19 mouse cellular contexts compared by ENCODE assay signal in the genomic region with DNA sequence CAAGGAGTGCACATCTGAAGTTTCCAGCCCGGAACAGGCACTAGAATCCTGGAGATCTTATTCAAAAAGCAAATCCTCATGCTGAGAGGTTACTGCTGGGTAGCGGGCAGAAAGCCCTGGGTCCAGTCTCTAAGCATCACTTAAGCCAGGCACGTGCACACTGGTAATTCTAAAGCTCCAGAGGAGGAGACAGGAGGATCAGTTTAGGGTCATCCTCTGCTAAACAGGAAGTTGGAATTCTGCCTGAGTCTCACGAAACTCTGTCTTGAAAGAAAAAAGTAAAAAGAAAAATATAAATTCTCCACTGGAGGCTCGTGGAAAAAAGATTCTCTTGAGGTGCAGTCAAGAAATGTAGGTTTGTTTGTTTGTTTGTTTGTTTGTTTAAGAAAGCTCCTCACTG.
DNase-seq lines count a peak whose midpoint lies in the region; ATAC-seq and TF ChIP-seq lines count a peak whose summit lies in the region.
"Had no signal": no experiment of that assay in that cellular context is flagged by ENCODE, and none has a peak within 500 bp of the region (broad histone marks: within the 10 kb centered on the region; RNA-seq: fewer than 3 reads in every experiment).

No protein-coding gene starts in this region.

- WGBS in intestine, postnatal 0 days: 60% methylated on average over 5 of the region's 5 CpGs

- ATAC-seq in intestine, postnatal 0 days: no peak
- ATAC-seq: activated CD4-positive, CD25-positive, alpha-beta regulatory T cell, adult 4 months; CD4-positive, CD25-positive, alpha-beta regulatory T cell, adult 4 months; Patski had no signal

- TF ChIP-seq RAD21 in MEL (IDR thresholded peaks at IDR 0.05; ENCODE audit: low read depth, low read length): no peak

- no peaks in the 10 kb centered on the region for H3K9me3 ChIP-seq in MEL (replicated peaks; ENCODE audit: insufficient read depth, low read length)
- no peaks in the 10 kb centered on the region for H3K9me3 ChIP-seq in intestine, postnatal 0 days (ENCODE audit: control insufficient read depth)

- H3K27me3 ChIP-seq in MEL (ENCODE audit: control insufficient read depth in 1 of 2, insufficient read depth in 2 of 2, low read length in 2 of 2): no peaks in the 10 kb centered on the region
- no peaks in the 10 kb centered on the region for H3K27me3 ChIP-seq in intestine, postnatal 0 days (replicated peaks; ENCODE audit: control insufficient read depth, insufficient read depth, low read length)
- H3K27me3 ChIP-seq: CH12.LX, Patski had no signal

- H3K36me3 ChIP-seq in MEL (ENCODE audit: control insufficient read depth in 1 of 2, insufficient read depth in 2 of 2, low read length in 2 of 2): peaks cover 0 to 5% of the 10 kb centered on the region in 2 experiments; a peak in 2 of 4 replicates
- H3K36me3 ChIP-seq in intestine, postnatal 0 days (ENCODE audit: control insufficient read depth, insufficient read depth): no peaks in the 10 kb centered on the region
- H3K36me3 ChIP-seq: G1E had no signal

- no peak overlapping the region; a peak in 1 of 4 replicates for H3K4me3 ChIP-seq in MEL (ENCODE audit: control insufficient read depth in 1 of 2, insufficient read depth in 1 of 2, low read depth in 2 of 2, low read length in 2 of 2)
- no peak overlapping the region for H3K4me3 ChIP-seq in intestine, postnatal 0 days (ENCODE audit: low read depth, low read length)

- peak; percentile 59 for DNase-seq in MEL (ENCODE audit: low read depth, low spot score)
- DNase-seq: adrenal gland, adult 2 months; adrenal gland, adult 8-10 months; adrenal gland, postnatal 10 days; adrenal gland, postnatal 14 days; adrenal gland, postnatal 25 days; adrenal gland, postnatal 36 days; B cell, adult 2 months; cerebellum, adult 11 months; cerebellum, adult 11-12 months; cerebellum, adult 18-20 months; cerebellum, adult 2 months; cerebellum, adult 8-10 months had no signal

- no peak overlapping the region for H3K4me2 ChIP-seq in intestine, postnatal 0 days (replicated peaks; ENCODE audit: low read depth)

- TF ChIP-seq CTCF in MEL (IDR thresholded peaks at IDR 0.05 in 2 of 3, conservative IDR thresholded peaks at IDR 0.05 in 1 of 3; ENCODE audit: control insufficient read depth in 1 of 3, insufficient read depth in 1 of 3, low read depth in 2 of 3, low read length in 3 of 3, poor library complexity in 1 of 3, severe bottlenecking in 1 of 3): no peak
- TF ChIP-seq CTCF in intestine, postnatal 0 days (IDR thresholded peaks at IDR 0.05; ENCODE audit: low read depth): no peak

- H3K4me1 ChIP-seq in MEL (ENCODE audit: control insufficient read depth in 1 of 2, insufficient read depth in 2 of 2, low read length in 2 of 2): peaks cover 2 to 3% of the 10 kb centered on the region in 2 experiments; a peak in 3 of 4 replicates
- H3K4me1 ChIP-seq in intestine, postnatal 0 days (replicated peaks; ENCODE audit: control insufficient read depth, insufficient read depth, low read length): no peaks in the 10 kb centered on the region

- no peak overlapping the region for H3K9ac ChIP-seq in MEL (ENCODE audit: control insufficient read depth, low read depth, low read length, poor library complexity, severe bottlenecking)
- H3K9ac ChIP-seq in intestine, postnatal 0 days (ENCODE audit: low read depth, low read length): no peak overlapping the region

- no peak overlapping the region for H3K27ac ChIP-seq in MEL (ENCODE audit: control insufficient read depth, low read depth, low read length)
- H3K27ac ChIP-seq in intestine, postnatal 0 days (ENCODE audit: low read depth, low read length): no peak overlapping the region

- no peak for TF ChIP-seq EP300 in MEL (IDR thresholded peaks at IDR 0.05; ENCODE audit: low read depth in 1 of 2, low read length in 2 of 2)

- no peaks in the 10 kb centered on the region for H3K79me2 ChIP-seq in MEL (ENCODE audit: control insufficient read depth, insufficient read depth, low read length, poor library complexity)

- no peak for TF ChIP-seq POLR2A in MEL (IDR thresholded peaks at IDR 0.05; ENCODE audit: control insufficient read depth in 1 of 2, insufficient read depth in 1 of 2, low read depth in 1 of 2, low read length in 2 of 2, poor library complexity in 1 of 2)

TF ChIP-seq in MEL, 35 proteins besides CTCF, POLR2A, EP300 and RAD21:
- TF ChIP-seq MYB (IDR thresholded peaks at IDR 0.05; ENCODE audit: low read depth, low read length) (no peak), ZC3H11A (IDR thresholded peaks at IDR 0.05; ENCODE audit: low read depth, low read length) (no peak), MAZ (IDR thresholded peaks at IDR 0.05; ENCODE audit: low read depth, low read length) (no peak), MAFK (IDR thresholded peaks at IDR 0.05; ENCODE audit: borderline replicate concordance, low read depth, low read length) (no peak), BHLHE40 (IDR thresholded peaks at IDR 0.05; ENCODE audit: borderline replicate concordance, low read depth, low read length) (peak; percentile 75; the same call in 1 of the 2 replicates), ELF1 (IDR thresholded peaks at IDR 0.05; ENCODE audit: low read depth, low read length) (no peak)
